Mouse (Mus musculus) cerebellum, adult 2 months (tissue): Measurements from ENCODE around the gene Grik5. TPM values are rescaled to one million over a fixed set of nuclear protein-coding genes. Genes with fewer than 3 reads are reported as not detected.

ENCODE experiments used
- DNase-seq, 2 experiments: peaks; one replicate each; pipeline ENCODE4 v3.0.0; 2021
- H3K27ac ChIP-seq: fragments of 200-500 bp; 2 replicates; pipeline ENCODE4 v1.5.1; 2012; ENCODE audit warnings: low read length, control low read depth, inconsistent platforms; ENCODE audit not compliant: insufficient read depth
- H3K27me3 ChIP-seq: fragments of 200-500 bp; 2 replicates; pipeline ENCODE4 v1.6.1; 2012; ENCODE audit warnings: inconsistent platforms, mild to moderate bottlenecking, low read length, moderate library complexity; ENCODE audit not compliant: control insufficient read depth, insufficient read depth
- H3K4me1 ChIP-seq: fragments of 200-500 bp; 2 replicates; pipeline ENCODE4 v1.6.1; 2011; ENCODE audit warnings: low read length; ENCODE audit not compliant: control insufficient read depth, insufficient read depth
- H3K4me3 ChIP-seq: fragments of 200-500 bp; replicated peaks from 2 replicates; pipeline ENCODE3; 2011; ENCODE audit warnings: mild to moderate bottlenecking, low read depth, low read length, control low read depth; ENCODE audit not compliant: insufficient read depth
- CTCF ChIP-seq: fragments of 200-500 bp; IDR thresholded peaks from 2 replicates; pipeline ENCODE4 v1.5.1; 2011; ENCODE audit warnings: low read depth, mild to moderate bottlenecking, control low read depth, low read length, moderate library complexity, borderline replicate concordance; ENCODE audit not compliant: insufficient read depth
- POLR2A ChIP-seq: fragments of 200-500 bp; IDR thresholded peaks from 2 replicates; pipeline ENCODE4 v1.6.1; 2011; ENCODE audit warnings: low read length, control low read depth, borderline replicate concordance; ENCODE audit not compliant: insufficient read depth
- whole genome bisulfite sequencing: fragments of 180-500 bp; shearing (Covaris S2); methylation state at CpG from one replicate; pipeline ENCODE4 v1.1.7; 2018; 5-methylcytosine and 5-hydroxymethylcytosine counted together
- polyA plus RNA-seq: library from polyadenylated mRNA; depleted of rRNA; stranded (reverse); fragments of >200 nt; gene quantifications from 2 replicates; pipeline ENCODE4 v1.2.3, GENCODE M21; 2012; rRNA removed

Gene Grik5
- 74.6 and 77.4 TPM in 2 replicates for polyA plus RNA-seq

- Histone ChIP-seq H3K4me3 (peak within 1 kb of the TSS; percentile 84), H3K27ac (peak within 1 kb of the TSS; percentile 86), H3K4me1 (peaks cover 29% of the 10 kb centered on the region), H3K27me3 (no peaks in the 10 kb centered on the region)
- no peak for DNase-seq
- TF ChIP-seq CTCF (no peak), POLR2A (no peak)
- 1% methylated on average over 27 of the region's 28 CpGs for WGBS
Observed at GRCm38 (mm10) chr7:25071979-25072715, at the start of gene Grik5, which contains the start of gene Zfp574. Grik5 (minus strand) TSS chr7:25072346. Zfp574 (plus strand) TSS chr7:25072567.

DNA sequence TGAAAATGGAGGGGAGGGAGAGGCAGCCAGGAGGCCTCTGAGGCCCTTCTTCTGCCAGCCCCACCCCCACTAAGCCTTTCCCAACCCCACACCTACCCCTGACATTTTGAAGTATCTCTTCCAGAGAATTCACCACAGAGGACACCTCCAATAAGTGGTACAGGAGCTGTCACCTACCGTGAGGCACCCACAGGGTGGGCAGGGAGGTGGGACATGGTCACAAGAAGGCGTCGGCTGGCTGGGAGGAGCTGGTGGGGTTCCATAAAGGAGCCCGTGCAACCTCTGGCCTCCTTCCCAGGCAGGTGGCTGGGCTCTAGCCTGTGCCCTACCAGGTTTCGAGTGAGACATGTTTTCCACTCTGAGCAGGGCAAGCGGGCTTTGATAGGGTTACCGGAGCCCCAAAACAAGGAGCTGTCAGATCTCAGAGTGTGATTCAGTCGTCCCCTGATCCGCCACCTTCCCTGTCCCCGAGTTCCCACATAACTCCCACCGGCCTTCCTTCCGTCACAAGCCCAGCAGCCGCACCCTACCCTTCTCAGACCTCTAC is 49.2 kb upstream of the Grik5 start:
- H3K27me3 ChIP-seq, result no peaks in the 10 kb centered on the region
- H3K4me3 ChIP-seq, result no peak overlapping the region
- no peaks in the 10 kb centered on the region for H3K4me1 ChIP-seq
- 73% methylated on average over 13 of the region's 13 CpGs for WGBS
- TF ChIP-seq CTCF (no peak), POLR2A (no peak)
- no peak for DNase-seq
- no peak overlapping the region for H3K27ac ChIP-seq

DNA sequence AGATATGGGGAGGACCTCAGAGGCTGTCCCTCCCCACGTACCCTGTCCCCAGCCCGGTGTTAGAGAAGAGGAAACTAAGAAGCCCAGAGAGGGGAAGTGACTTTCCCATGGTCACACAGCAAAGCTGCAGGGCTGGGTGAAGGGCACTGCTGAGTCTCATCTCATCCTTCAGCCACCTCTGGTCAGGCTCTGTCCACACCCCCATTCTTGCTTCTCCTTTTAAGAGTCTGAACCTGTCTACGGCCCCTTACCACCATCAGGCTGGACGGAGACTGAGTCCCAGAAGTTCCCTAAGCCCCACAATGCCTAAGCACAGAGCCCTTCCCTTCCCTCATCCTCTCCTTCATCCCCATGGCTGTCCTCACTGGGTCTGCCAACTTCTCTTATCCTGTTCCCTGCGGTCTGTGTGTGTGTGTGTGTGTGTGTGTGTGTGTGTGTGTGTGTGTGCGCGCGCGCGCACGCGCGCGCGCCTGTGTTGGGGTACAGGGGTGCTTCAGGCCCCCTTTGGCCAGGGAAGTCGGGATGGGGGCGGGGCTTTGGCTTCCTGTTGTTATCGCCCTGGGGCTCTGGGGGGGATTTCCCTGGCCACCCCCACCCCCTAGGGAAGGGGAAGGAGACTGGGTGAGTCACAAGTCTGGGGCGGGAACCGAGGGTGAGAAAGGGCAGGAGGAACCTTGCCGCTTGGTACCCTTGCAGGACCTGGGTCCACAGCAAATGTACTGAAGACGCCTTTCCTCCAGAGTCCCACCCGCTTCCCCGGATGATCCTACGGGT is 48.1 kb upstream of the Grik5 start:
- DNase-seq, result no peak
- no peak for TF ChIP-seq POLR2A
- H3K27me3 ChIP-seq, result no peaks in the 10 kb centered on the region
- WGBS, result 86% methylated on average over 19 of the region's 25 CpGs
- H3K4me3 ChIP-seq, result no peak overlapping the region
- H3K27ac ChIP-seq, result no peak overlapping the region
- H3K4me1 ChIP-seq, result no peaks in the 10 kb centered on the region

DNA sequence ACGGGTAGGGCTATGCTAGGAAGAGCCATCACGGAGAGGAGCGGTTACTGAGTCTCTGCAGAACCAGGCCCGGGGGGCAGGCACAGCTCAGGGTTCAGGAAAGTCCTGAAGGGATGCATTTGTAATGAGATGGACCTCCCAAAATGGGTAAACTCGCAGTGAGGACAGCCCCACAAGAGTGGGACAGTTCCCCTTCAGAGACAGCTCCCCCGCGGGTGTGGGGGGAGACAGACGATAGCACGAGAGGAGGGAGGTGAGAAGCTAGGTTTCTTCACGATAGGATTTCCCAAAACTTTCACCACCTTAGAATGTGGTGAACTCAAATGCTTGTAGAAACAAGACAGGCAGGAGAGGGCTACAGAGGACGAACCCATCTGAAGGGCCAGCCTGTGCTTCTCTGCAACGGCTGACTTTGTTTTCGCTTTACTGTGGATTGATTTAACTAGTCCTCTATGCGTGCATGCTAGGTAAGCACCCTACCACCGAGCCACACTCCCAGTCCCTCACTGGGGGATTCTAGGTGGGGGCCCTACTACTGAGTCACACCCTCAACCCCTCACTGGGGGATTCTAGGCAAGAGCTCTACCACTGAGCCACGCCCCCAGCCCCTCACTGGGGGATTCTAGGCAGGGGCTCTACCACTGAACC is 40.9 kb upstream of the Grik5 start:
- WGBS, result 69% methylated on average over 16 of the region's 16 CpGs
- Histone ChIP-seq H3K4me3 (no peak overlapping the region), H3K4me1 (peaks cover 23% of the 10 kb centered on the region), H3K27ac (peak overlapping the region; percentile 63; the same call in 1 of the 2 replicates), H3K27me3 (no peaks in the 10 kb centered on the region)
- DNase-seq, result no peak
- no peak for TF ChIP-seq CTCF
- TF ChIP-seq POLR2A, result no peak

- peak overlapping the region; percentile 63 for H3K27ac ChIP-seq
- TF ChIP-seq POLR2A (no peak), CTCF (no peak)
- DNase-seq, result peak; percentile 71 to 81
- H3K27me3 ChIP-seq, result no peaks in the 10 kb centered on the region
- no peak overlapping the region for H3K4me3 ChIP-seq
- peaks cover 23% of the 10 kb centered on the region for H3K4me1 ChIP-seq
- WGBS, result 22% methylated on average over 17 of the region's 17 CpGs
Observed at GRCm38 (mm10) chr7:25112178-25112955, 40.2 kb upstream of the Grik5 start.

DNA sequence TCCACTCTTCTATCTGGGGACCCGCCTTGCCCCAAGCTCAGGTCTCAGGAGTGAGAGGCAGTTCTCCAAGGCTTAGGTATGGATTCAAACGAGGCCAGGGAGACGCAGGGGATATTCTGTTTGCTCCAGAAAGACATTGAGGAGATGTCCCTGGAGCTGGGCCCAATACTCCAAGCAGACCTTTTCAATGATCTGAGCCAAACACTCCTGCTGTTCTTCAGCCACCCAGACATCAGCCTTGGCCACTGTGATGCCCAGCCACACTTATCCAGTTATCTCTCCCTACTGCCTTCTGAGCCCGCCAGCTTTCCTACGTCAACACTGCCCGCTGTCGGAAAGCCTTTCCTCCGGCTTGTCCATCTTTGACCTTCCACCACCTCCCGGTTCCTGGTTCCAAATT is 38.2 kb upstream of the Grik5 start:
- TF ChIP-seq CTCF (no peak), POLR2A (no peak)
- Histone ChIP-seq H3K4me3 (no peak overlapping the region), H3K27me3 (no peaks in the 10 kb centered on the region), H3K27ac (no peak overlapping the region), H3K4me1 (peaks cover 23% of the 10 kb centered on the region)
- DNase-seq, result no peak
- WGBS, result 43% methylated on average over 9 of the region's 9 CpGs

- no peak for DNase-seq
- Histone ChIP-seq H3K4me1 (peaks cover 23% of the 10 kb centered on the region), H3K4me3 (no peak overlapping the region), H3K27ac (no peak overlapping the region), H3K27me3 (no peaks in the 10 kb centered on the region)
- 87% methylated on average over 12 of the region's 12 CpGs for WGBS
- TF ChIP-seq POLR2A, result no peak
- TF ChIP-seq CTCF, result no peak
Observed at GRCm38 (mm10) chr7:25109355-25109754, 37.2 kb upstream of the Grik5 start.
